Mouse (Mus musculus) stomach, postnatal 0 days (tissue): ENCODE measurements around the gene Lrguk. TPM values are rescaled to one million over a fixed set of nuclear protein-coding genes. Genes with fewer than 3 reads are reported as not detected.
A peak's percentile ranks its signal among the peaks of the same experiment; 100 is the strongest.

Source experiments
- ATAC-seq: fragments of 200-750 bp; cut with Nextera tagmentation; 2 replicates; pipeline ENCODE4 v1.8.0; 2017; ENCODE audit not compliant: low FRiP score, low TSS enrichment
- DNase-seq: peaks from one replicate; pipeline ENCODE4 v3.0.0-alpha.2; 2016; ENCODE audit warnings: low spot score
- H3K27ac ChIP-seq: fragments of 300-500 bp; sonication (generic); replicated peaks from 2 replicates; pipeline ENCODE4 v1.5.1; 2014; ENCODE audit warnings: mild to moderate bottlenecking, control low read depth
- H3K27me3 ChIP-seq: fragments of 300-500 bp; sonication (generic); 2 replicates; pipeline ENCODE4 v1.6.1; 2014; ENCODE audit warnings: low read length; ENCODE audit not compliant: control insufficient read depth, insufficient read depth
- H3K36me3 ChIP-seq: fragments of 300-500 bp; sonication (generic); 2 replicates; pipeline ENCODE4 v1.6.1; 2014; ENCODE audit warnings: low read length, mixed read lengths; ENCODE audit not compliant: control insufficient read depth, insufficient read depth
- H3K4me1 ChIP-seq: fragments of 300-500 bp; sonication (generic); replicated peaks from 2 replicates; pipeline ENCODE4 v1.6.1; 2014; ENCODE audit warnings: antibody characterized with exemption; ENCODE audit not compliant: control insufficient read depth, insufficient read depth
- H3K4me2 ChIP-seq: fragments of 300-500 bp; sonication (generic); replicated peaks from 2 replicates; pipeline ENCODE4 v1.6.1; 2014; ENCODE audit warnings: low read depth, mild to moderate bottlenecking, control low read depth, moderate library complexity
- H3K4me3 ChIP-seq: fragments of 300-500 bp; sonication (generic); 2 replicates; pipeline ENCODE4 v1.5.1; 2014; ENCODE audit warnings: low read depth, low read length, control low read depth
- H3K9ac ChIP-seq: fragments of 300-500 bp; sonication (generic); 2 replicates; pipeline ENCODE4 v1.6.1; 2014; ENCODE audit warnings: mild to moderate bottlenecking, low read length, control low read depth, mixed read lengths
- H3K9me3 ChIP-seq: fragments of 300-500 bp; sonication (generic); 2 replicates; pipeline ENCODE4 v1.6.1; 2016; ENCODE audit warnings: low read length; ENCODE audit not compliant: control insufficient read depth
- CTCF ChIP-seq: IDR thresholded peaks from 2 replicates; pipeline ENCODE4 v1.5.1; 2016; ENCODE audit warnings: antibody characterized with exemption, low read depth, mild to moderate bottlenecking, moderate library complexity
- EP300 ChIP-seq: optimal IDR thresholded peaks from 2 replicates; pipeline ENCODE3; 2016; ENCODE audit warnings: antibody characterized with exemption
- WGBS: fragments of 180-500 bp; shearing (Covaris S2); extraction: QIAGEN DNeasy Blood & Tissue Kit; methylation state at CpG from one replicate; pipeline ENCODE4 v1.1.7; 2014; 5-methylcytosine and 5-hydroxymethylcytosine counted together
- polyA plus RNA-seq: library from polyadenylated mRNA; unstranded; fragments of >200 nt; fragmentation: Nextera tagmentation; extraction: Ambion mirVana; gene quantifications from 2 replicates; pipeline ENCODE4 v1.2.1, GENCODE M21; 2015

Lrguk gene
- 0.21 and 0.30 TPM in 2 replicates for polyA plus RNA-seq

DNA sequence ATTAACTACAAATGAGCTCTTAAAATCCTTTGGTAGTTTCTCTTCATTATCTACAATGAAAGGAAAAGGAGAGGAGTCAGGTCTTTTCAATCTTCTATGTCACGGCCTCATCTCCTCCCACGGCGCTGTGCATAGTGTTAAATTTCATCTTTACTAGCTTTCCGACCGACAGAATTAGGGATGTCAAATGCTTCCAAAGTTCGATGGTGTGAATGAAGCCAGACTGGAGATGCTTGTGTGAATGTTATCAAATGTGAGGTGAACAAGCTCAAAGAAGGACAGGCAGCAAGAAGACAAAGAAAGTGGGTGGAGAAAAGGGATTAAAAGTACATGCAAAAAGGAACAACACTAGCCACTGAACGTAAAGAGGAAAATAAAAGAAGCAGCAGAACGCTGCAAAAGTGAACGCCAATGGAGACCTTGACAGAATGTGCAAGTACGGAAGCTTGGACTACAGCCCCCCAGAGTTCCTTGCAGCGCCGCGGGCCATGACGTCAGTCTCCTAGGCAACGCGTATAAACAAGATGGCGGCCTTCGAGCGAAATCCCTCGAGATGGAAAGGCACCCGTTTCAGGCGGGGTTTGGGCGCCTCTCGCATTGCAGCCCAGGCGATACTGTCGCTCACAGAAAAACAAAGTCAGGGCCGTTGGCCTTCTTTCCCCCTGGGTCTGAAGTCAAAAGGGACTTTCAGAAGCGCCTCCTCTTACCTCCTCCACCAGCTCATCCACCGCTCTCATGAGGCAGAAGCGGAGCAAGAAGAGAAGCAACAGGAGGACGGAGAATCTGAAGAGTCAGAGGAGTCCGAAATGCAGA, at the start of gene Lrguk:
Gene Lrguk, plus strand, starts transcription at position 516 of the 813 bp plus-strand sequence.
- TF ChIP-seq EP300 = no peak
- TF ChIP-seq CTCF = no peak
- H3K9me3 ChIP-seq = no peaks in the 10 kb centered on the region
- no peaks in the 10 kb centered on the region for H3K4me1 ChIP-seq
- WGBS = 4% methylated on average over 32 of the region's 32 CpGs
- peak within 1 kb of the TSS; percentile 65 for H3K9ac ChIP-seq
- ATAC-seq = peak; percentile 91
- H3K27me3 ChIP-seq = no peaks in the 10 kb centered on the region
- peak within 1 kb of the TSS; percentile 95 for H3K4me2 ChIP-seq
- H3K27ac ChIP-seq = no peak within 1 kb of the TSS
- peak; percentile 86 for DNase-seq
- H3K36me3 ChIP-seq = no peaks in the 10 kb centered on the region
- peak within 1 kb of the TSS; percentile 61 for H3K4me3 ChIP-seq

- DNase-seq = no peak
- Histone ChIP-seq H3K9ac (no peak overlapping the region), H3K27me3 (no peaks in the 10 kb centered on the region), H3K4me2 (no peak overlapping the region), H3K9me3 (no peaks in the 10 kb centered on the region), H3K4me1 (no peaks in the 10 kb centered on the region), H3K4me3 (no peak overlapping the region), H3K36me3 (no peaks in the 10 kb centered on the region), H3K27ac (no peak overlapping the region)
- ATAC-seq = no peak
- no peak for TF ChIP-seq CTCF
- TF ChIP-seq EP300 = no peak
- 78% methylated on average over 9 of the region's 9 CpGs for WGBS
Measured at GRCm38 (mm10) chr6:33982709-33983108, 46.5 kb upstream of the Lrguk start.

GRCm38 (mm10) chr6:33987132-33987531, 42.1 kb upstream of the Lrguk start:
- H3K27me3 ChIP-seq = no peaks in the 10 kb centered on the region

GRCm38 (mm10) chr6:33992213-33993034, 36.8 kb upstream of the Lrguk start:
- Histone ChIP-seq H3K36me3 (no peaks in the 10 kb centered on the region), H3K9me3 (no peaks in the 10 kb centered on the region), H3K9ac (no peak overlapping the region), H3K27ac (no peak overlapping the region), H3K4me2 (no peak overlapping the region), H3K4me3 (no peak overlapping the region), H3K27me3 (no peaks in the 10 kb centered on the region), H3K4me1 (no peaks in the 10 kb centered on the region)
- no peak for ATAC-seq
- 53% methylated on average over 23 of the region's 24 CpGs for WGBS
- no peak for TF ChIP-seq CTCF
- no peak for TF ChIP-seq EP300
- DNase-seq = no peak

More at GRCm38 (mm10) chr6:33987132-33987531, 42.1 kb upstream of the Lrguk start:
- H3K9ac ChIP-seq = no peak overlapping the region
- TF ChIP-seq EP300 (no peak), CTCF (no peak)
- no peak for DNase-seq
- H3K9me3 ChIP-seq = no peaks in the 10 kb centered on the region
- no peak overlapping the region for H3K4me2 ChIP-seq
- H3K27ac ChIP-seq = no peak overlapping the region
- H3K36me3 ChIP-seq = no peaks in the 10 kb centered on the region
- 80% methylated on average over 5 of the region's 5 CpGs for WGBS
- H3K4me3 ChIP-seq = no peak overlapping the region
- H3K4me1 ChIP-seq = no peaks in the 10 kb centered on the region
- no peak for ATAC-seq

GRCm38 (mm10) chr6:33993842-33994241, 35.4 kb upstream of the Lrguk start:
- DNase-seq (no peak), ATAC-seq (no peak)
- no peaks in the 10 kb centered on the region for H3K27me3 ChIP-seq
- H3K27ac ChIP-seq = no peak overlapping the region
- WGBS = 48% methylated on average over 6 of the region's 6 CpGs
- H3K4me3 ChIP-seq = no peak overlapping the region
- no peaks in the 10 kb centered on the region for H3K36me3 ChIP-seq
- H3K9ac ChIP-seq = no peak overlapping the region
- no peaks in the 10 kb centered on the region for H3K9me3 ChIP-seq
- no peak for TF ChIP-seq EP300
- no peak for TF ChIP-seq CTCF
- no peak overlapping the region for H3K4me2 ChIP-seq
- H3K4me1 ChIP-seq = no peaks in the 10 kb centered on the region
